Mouse (Mus musculus) midbrain, embryonic 10.5 days (tissue): ENCODE data around the gene Htr1d. TPM values are rescaled to one million over a fixed set of nuclear protein-coding genes. Genes with fewer than 3 reads are reported as not detected.

Source experiments
- DNase-seq: peaks from one replicate; pipeline ENCODE4 v3.0.0-alpha.2; 2017; ENCODE audit warnings: low spot score
- H3K27ac ChIP-seq: fragments of 300-500 bp; sonication (generic); replicated peaks from 2 replicates; pipeline ENCODE4 v1.5.1; 2016; ENCODE audit warnings: mild to moderate bottlenecking
- H3K27me3 ChIP-seq: fragments of 300-500 bp; sonication (generic); 2 replicates; pipeline ENCODE4 v1.6.1; 2016; ENCODE audit warnings: low read depth, mild to moderate bottlenecking; ENCODE audit not compliant: poor library complexity, severe bottlenecking
- H3K36me3 ChIP-seq: fragments of 300-500 bp; sonication (generic); 2 replicates; pipeline ENCODE4 v1.6.1; 2016; ENCODE audit warnings: mild to moderate bottlenecking, moderate library complexity
- H3K4me1 ChIP-seq: fragments of 300-500 bp; sonication (generic); 2 replicates; pipeline ENCODE4 v1.6.1; 2016
- H3K4me3 ChIP-seq: fragments of 300-500 bp; sonication (generic); 2 replicates; pipeline ENCODE4 v1.5.1; 2016; ENCODE audit warnings: mild to moderate bottlenecking, moderate library complexity
- H3K9me3 ChIP-seq: fragments of 300-500 bp; sonication (generic); replicated peaks from 2 replicates; pipeline ENCODE4 v1.6.1; 2016; ENCODE audit warnings: mild to moderate bottlenecking
- WGBS: fragments of 180-500 bp; shearing (Covaris S2); methylation state at CpG from one replicate; pipeline ENCODE4 v1.1.7; 2016; 5-methylcytosine and 5-hydroxymethylcytosine counted together
- polyA plus RNA-seq: library from polyadenylated mRNA; unstranded; fragments of >200 nt; fragmentation: Nextera tagmentation; extraction: Ambion mirVana; gene quantifications from 2 replicates; pipeline ENCODE4 v1.2.1, GENCODE M21; 2016

Htr1d gene
- polyA plus RNA-seq, 1 experiment from 2014 or later: 0.23 TPM

DNA sequence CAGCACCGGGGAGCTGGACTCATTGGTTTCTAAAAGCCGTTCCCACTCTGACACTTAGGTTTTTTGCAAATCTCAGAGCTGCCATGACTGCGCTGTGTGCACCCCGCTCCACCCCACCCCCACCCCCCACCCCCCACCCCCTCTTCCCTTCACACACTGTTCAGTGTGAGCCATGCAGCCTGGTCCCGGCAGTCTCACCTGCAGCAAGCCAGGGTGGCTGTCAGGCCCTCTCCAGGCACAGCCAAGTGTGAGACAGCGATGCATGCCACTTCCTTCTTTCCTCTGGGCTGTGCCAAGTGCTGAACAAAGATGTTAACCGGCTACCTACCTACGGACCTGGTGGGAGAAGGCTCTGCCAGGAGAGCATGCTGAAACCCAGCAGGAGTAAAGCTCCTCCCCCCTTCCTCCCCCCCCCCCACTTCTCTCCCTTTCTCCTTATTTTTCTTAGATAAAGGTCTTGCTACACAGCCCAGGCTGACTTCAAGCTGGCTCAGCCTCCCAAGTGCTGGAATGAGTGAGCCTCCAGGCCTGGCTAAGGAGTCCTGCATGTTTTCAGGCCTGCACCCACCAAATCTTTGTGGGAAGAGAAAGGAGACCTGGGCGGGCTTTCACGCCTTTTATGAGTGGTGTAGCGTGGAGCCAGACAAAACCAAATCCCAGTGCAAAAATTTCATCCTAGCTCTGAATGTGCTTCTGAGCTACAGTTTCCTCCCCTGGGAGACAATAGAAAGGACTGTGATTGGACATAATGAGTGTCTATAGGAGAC is 7.5 kb downstream of the Htr1d start:
- Histone ChIP-seq H3K27me3 (peaks cover 42% of the 10 kb centered on the region), H3K27ac (peak overlapping the region; percentile 77), H3K4me1 (peaks cover 23% of the 10 kb centered on the region), H3K36me3 (no peaks in the 10 kb centered on the region), H3K9me3 (no peaks in the 10 kb centered on the region), H3K4me3 (0 out of 2 replicates have a peak overlapping the region, but pooled peaks have one; percentile 14)
- WGBS: 40% methylated on average over 11 of the region's 11 CpGs
- peak; percentile 25 for DNase-seq

DNA sequence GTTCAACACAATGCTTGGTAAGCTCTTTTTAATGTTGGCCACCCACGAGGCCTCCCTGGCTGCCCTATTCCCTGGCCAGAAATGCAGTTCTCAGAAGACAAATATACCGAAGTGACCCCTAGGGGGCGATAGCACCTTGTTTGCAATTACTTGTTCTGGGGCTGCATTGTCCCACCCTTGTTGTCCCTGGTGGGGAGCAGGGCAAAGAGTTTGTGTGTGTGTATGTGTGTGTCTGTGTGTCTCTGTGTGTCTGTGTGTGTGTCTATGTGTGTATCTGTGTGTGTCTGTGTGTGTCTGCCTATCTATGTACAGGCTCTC is 8.0 kb downstream of the Htr1d start:
- Histone ChIP-seq H3K36me3 (no peaks in the 10 kb centered on the region), H3K9me3 (no peaks in the 10 kb centered on the region), H3K4me3 (0 out of 2 replicates have a peak overlapping the region, but pooled peaks have one; percentile 14), H3K27me3 (peaks cover 37% of the 10 kb centered on the region), H3K27ac (peak overlapping the region; percentile 77), H3K4me1 (peaks cover 27% of the 10 kb centered on the region)
- under 1% methylated on average over 3 of the region's 3 CpGs for WGBS
- DNase-seq: peak; percentile 84

DNA sequence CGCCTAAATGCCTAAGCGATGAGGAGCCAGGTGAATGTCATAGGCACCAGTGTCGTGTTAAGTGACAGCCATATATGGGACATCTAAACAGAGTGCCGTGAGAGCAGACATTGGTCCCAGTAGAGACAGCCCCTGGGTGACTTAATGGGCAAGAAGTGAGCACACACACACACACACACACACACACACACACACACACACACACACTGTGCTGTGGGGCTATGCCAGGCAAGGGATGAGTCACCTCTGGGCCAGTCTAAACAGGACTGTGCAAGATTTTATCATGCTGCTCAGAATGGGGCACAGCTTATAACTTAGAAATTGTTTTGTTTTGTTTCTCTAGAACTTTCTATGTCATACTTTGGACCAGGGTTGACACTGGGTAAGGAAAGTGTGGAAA is 10.7 kb downstream of the Htr1d start:
- Histone ChIP-seq H3K27ac (no peak overlapping the region), H3K4me1 (peaks cover 37% of the 10 kb centered on the region), H3K36me3 (no peaks in the 10 kb centered on the region), H3K9me3 (no peaks in the 10 kb centered on the region), H3K27me3 (peaks cover 15% of the 10 kb centered on the region; the same call in 1 of the 2 replicates), H3K4me3 (no peak overlapping the region)
- WGBS: 89% methylated on average over 4 of the region's 4 CpGs
- no peak for DNase-seq

DNA sequence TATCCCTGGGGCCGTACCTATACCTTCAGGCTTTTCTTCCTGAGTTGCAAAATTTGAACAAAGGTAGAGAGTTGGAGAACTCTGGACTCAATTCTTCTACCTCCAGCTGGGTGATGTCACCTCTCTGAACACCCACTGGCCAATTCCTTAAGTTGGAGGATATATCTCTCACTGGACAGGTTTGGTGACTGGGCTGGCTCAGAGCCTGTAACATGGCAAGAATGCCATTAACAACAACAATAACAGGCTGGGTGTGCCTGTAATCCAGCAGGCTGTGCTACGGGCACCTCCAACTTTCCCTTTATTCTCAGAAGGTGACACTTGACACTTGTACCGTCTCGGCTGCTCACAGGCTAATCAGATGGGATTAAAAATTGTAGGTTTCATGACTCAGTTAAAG is 15.8 kb downstream of the Htr1d start:
- no peak for DNase-seq
- 66% methylated on average over 4 of the region's 4 CpGs for WGBS
- Histone ChIP-seq H3K27me3 (no peaks in the 10 kb centered on the region), H3K27ac (no peak overlapping the region), H3K36me3 (no peaks in the 10 kb centered on the region), H3K4me1 (peaks cover 18% of the 10 kb centered on the region), H3K9me3 (no peaks in the 10 kb centered on the region), H3K4me3 (no peak overlapping the region)

DNA sequence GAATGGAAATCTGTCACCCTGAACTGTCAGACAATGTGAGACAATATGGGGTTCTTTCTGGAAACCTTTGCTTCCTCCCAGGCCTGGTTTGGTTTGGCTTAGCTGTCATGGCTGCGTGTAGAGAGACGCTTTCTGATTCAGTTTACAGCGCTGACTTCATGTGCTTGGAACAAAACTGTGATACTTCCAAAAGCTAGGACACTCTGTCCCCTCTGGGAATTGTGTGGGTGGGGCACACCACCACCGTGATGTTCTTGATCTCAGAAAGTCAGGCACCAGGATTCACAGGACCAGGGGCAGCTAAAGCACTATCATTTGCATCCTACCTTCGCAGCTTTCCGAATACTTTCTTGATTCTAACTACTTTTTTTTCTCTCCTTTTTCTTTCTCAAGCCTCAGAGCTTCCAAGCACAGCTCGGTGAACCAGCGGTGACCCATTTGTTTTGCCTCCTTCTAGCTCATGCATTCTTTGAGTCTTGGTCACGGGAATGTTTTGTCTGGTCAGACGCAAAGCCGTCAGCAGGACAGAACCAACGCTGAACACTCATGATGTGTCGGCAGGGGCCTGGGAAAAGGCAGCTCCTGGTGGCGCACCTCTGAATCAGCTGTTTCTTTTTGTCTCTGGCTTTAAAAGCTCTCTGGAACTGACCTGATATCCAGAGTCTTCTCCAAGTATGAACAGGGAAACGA is 18.2 kb downstream of the Htr1d start:
- WGBS: 76% methylated on average over 15 of the region's 15 CpGs
- Histone ChIP-seq H3K9me3 (no peaks in the 10 kb centered on the region), H3K4me1 (peaks cover 12% of the 10 kb centered on the region), H3K27ac (no peak overlapping the region), H3K36me3 (no peaks in the 10 kb centered on the region), H3K27me3 (no peaks in the 10 kb centered on the region), H3K4me3 (no peak overlapping the region)
- DNase-seq: no peak

DNA sequence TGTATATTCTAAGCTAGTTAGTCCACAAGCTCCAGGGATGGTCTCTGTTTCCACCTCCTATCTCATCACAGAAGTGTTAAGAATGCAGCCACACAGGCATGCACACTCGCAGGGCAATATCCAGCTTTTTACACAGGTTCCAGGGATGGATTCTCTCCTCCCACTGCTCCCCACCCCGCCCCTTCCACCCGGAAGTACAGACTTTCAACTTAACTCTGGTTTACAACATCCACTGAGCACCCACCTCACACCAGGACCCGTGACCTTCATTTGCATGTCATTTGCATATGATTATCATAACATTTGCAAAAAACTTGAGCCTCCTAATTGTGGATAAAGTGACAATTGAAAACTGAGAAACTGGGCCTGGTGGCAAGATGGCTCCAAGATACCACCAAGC is 21.2 kb downstream of the Htr1d start:
- H3K4me3 ChIP-seq: no peak overlapping the region
- 79% methylated on average over 4 of the region's 4 CpGs for WGBS
- DNase-seq: no peak

DNA sequence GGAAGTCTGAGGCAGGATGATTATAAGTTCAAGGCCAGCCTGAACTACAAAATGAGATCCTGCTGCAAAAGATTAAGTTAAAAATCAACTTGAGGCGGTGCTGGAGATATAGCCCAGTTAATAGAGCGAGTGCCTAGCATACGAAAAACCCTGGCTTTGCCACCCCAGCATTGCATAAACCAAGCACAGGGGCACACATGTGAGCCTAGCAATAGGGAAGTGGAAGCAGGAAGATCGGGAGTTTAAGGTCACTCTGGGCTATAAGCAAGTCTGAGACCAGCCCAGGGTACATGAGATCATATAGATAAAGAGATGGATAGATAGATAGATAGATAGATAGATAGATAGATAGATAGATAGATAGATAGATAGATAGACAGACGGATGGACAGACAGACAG is 26.5 kb downstream of the Htr1d start:
- Histone ChIP-seq H3K27ac (no peak overlapping the region), H3K9me3 (no peaks in the 10 kb centered on the region), H3K36me3 (no peaks in the 10 kb centered on the region), H3K4me1 (peaks cover 7% of the 10 kb centered on the region), H3K27me3 (no peaks in the 10 kb centered on the region), H3K4me3 (no peak overlapping the region)
- DNase-seq: no peak
- whole genome bisulfite sequencing: 92% methylated on average over 5 of the region's 5 CpGs

More for the DNA sequence above, 21.2 kb downstream of the Htr1d start:
- Histone ChIP-seq H3K27ac (no peak overlapping the region), H3K27me3 (no peaks in the 10 kb centered on the region), H3K9me3 (no peaks in the 10 kb centered on the region), H3K36me3 (no peaks in the 10 kb centered on the region), H3K4me1 (peaks cover 4% of the 10 kb centered on the region; the same call in 1 of the 2 replicates)

DNA sequence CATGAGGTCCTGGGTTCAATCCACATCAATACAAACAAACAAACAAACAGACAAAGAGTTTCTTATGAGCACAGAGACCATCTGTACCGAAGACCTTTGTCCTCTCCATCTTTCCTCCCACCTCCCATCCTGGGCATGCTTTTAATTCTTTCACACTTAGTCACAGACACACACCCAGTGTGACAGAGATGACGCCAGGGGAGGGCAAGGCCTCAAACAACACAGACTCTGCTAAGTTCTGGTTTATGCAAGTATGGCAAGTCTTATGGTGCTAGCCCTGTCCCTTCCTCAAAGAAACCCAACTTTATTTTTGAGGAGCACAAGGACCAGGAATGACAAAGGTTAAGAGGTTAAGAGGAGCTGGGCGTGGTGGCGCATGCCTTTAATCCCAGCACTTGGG is 26.9 kb downstream of the Htr1d start:
- H3K4me3 ChIP-seq: no peak overlapping the region
- WGBS: 85% methylated on average over 4 of the region's 4 CpGs
- H3K27me3 ChIP-seq: no peaks in the 10 kb centered on the region
- H3K36me3 ChIP-seq: no peaks in the 10 kb centered on the region
- no peak for DNase-seq
- H3K27ac ChIP-seq: no peak overlapping the region
- no peaks in the 10 kb centered on the region for H3K9me3 ChIP-seq
- peaks cover 12% of the 10 kb centered on the region for H3K4me1 ChIP-seq

DNA sequence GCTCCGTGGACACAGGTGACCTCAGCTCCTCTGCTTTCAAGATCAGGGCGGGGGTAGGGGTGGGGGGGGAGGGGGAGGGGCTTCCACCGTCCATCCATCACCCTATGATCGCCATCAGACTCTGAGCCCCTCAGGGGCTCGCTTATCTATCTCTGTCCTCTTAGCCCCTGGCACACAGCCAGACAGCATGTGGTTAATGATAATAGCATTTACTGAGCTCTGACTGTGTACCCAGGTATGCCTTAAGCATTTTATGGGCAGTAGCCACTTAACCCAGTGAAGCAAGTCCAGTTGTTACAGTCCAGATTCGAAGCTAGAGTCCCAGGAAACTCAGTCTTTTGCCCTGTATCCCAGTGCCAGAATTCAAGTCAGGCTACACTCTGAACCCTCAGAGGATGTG is 28.2 kb downstream of the Htr1d start:
- no peak for DNase-seq
- Histone ChIP-seq H3K27me3 (no peaks in the 10 kb centered on the region), H3K4me1 (peaks cover 14% of the 10 kb centered on the region), H3K4me3 (no peak overlapping the region), H3K9me3 (no peaks in the 10 kb centered on the region), H3K36me3 (no peaks in the 10 kb centered on the region), H3K27ac (no peak overlapping the region)
- 54% methylated on average over 6 of the region's 6 CpGs for WGBS

DNA sequence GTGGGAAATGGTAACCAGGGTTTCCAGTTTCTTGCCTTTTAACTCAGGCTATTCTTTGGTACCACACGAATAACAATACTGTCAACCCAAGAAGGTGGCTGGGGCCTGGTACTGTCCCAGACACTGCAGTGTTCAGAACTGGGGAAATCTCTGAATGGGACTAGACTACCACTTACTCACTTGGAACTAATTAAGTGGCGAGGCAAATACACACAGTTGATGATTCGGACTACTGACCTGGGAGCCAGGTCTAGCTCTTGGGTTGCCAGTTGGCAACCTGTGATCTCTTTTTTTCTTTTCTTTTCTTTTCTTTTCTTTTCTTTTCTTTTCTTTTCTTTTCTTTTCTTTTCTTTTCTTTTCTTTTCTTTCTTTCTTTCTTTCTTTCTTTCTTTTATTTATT is 29.0 kb downstream of the Htr1d start:
- H3K27me3 ChIP-seq: no peaks in the 10 kb centered on the region
- H3K4me1 ChIP-seq: peaks cover 14% of the 10 kb centered on the region
- no peaks in the 10 kb centered on the region for H3K9me3 ChIP-seq
- no peaks in the 10 kb centered on the region for H3K36me3 ChIP-seq
- WGBS: 76% methylated on average over 3 of the region's 3 CpGs
- no peak for DNase-seq
- no peak overlapping the region for H3K27ac ChIP-seq
- H3K4me3 ChIP-seq: no peak overlapping the region

DNA sequence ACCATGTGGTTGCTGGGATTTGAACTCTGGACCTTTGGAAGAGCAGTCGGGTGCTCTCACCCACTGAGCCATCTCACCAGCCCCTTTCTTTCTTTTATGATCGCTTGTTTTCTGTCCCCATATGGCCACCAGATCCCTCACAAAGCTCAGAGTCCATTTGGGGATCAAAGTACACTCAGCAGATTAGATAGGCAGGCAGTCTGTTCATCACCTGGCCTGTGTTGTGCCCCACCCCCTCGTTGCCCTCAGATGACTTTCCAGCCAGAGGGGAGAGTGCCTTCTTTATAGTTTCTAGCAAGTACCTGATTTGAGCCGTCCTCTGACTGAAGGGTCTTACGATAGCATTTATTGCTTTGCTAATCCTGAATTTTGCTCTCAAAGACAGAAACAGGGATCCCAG is 29.5 kb downstream of the Htr1d start:
- no peak for DNase-seq
- 72% methylated on average over 5 of the region's 5 CpGs for WGBS

DNA sequence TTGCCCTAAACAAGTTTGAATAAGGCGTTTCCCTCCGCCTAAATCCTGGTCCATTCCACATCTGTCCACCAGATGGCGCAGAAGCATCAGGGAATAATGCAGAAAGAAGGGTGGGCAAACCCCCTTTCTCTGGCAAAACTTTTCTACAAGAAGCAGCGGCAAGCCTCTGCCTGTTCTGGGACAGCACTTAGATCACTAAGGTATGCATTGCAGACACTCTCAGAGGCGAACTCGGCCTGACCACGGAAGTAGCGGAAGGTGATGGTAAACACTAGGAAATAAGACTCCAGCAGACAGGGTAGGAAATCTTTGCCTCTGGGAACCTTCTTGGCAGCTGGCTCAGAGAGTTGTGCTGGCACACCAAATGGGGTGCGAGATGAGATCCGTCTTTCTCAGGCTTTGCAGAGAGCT is 31.5 kb downstream of the Htr1d start:
- Histone ChIP-seq H3K4me1 (peaks cover 14% of the 10 kb centered on the region), H3K27ac (no peak overlapping the region), H3K4me3 (0 out of 2 replicates have a peak overlapping the region, but pooled peaks have one; percentile 26), H3K27me3 (peaks cover 5% of the 10 kb centered on the region), H3K9me3 (no peaks in the 10 kb centered on the region), H3K36me3 (no peaks in the 10 kb centered on the region)
- DNase-seq: peak; percentile 86
- 12% methylated on average over 10 of the region's 10 CpGs for WGBS

More for the DNA sequence above, 29.5 kb downstream of the Htr1d start:
- no peak overlapping the region for H3K4me3 ChIP-seq
- no peaks in the 10 kb centered on the region for H3K27me3 ChIP-seq
- no peak overlapping the region for H3K27ac ChIP-seq
- no peaks in the 10 kb centered on the region for H3K36me3 ChIP-seq
- H3K4me1 ChIP-seq: peaks cover 14% of the 10 kb centered on the region
- no peaks in the 10 kb centered on the region for H3K9me3 ChIP-seq

DNA sequence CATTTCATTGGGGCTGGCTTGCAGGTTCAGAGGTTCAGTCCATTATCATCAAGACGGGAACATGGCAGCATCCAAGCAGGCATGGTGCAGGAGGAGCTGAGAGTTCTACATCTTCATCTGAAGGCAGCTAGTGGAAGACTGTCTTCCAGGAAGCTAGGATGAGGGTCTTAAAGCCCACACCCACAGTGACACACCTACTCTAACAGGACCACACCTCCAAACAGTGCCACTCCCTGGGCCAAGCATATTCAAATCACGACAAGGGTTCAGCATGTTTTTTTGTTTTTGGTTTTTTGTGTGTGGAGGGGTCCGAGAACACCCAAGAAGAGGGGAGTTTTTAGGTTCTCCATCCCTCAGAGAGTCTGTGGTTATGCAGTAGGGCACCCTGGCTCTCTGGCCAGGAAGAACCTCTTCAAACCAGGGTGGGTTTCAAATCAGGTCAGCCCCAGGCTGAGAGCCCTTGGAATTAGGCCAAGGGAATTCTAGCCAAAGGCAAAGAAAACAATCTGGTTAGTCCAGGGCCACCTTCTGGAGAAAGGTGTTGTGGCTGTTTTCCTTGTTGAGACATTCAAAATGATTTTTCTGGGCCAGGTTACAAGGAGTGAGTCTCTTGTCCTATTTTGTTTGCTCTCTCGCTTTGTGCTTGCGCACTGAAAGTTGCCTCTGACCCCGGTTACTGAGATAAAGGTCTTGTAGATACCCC is 33.3 kb downstream of the Htr1d start:
- Histone ChIP-seq H3K36me3 (no peaks in the 10 kb centered on the region), H3K4me3 (no peak overlapping the region), H3K4me1 (peaks cover 17% of the 10 kb centered on the region), H3K9me3 (no peaks in the 10 kb centered on the region), H3K27ac (no peak overlapping the region), H3K27me3 (peaks cover 20% of the 10 kb centered on the region)
- 92% methylated on average over 6 of the region's 6 CpGs for WGBS
- no peak for DNase-seq
